Mouse (Mus musculus) heart, embryonic 10.5 days (tissue): ENCODE measurements at regions not wholly inside any gene's neighbourhood (a gene's known extent, or its start where the extent isn't known, plus 50 kb on each side); places are given as distances from the start of the nearest gene placed in this dataset.

Experiments
- DNase-seq: peaks from one replicate; pipeline ENCODE4 v3.0.0-alpha.2; 2017; ENCODE audit warnings: low spot score
- H3K27ac ChIP-seq: fragments of 300-500 bp; sonication (generic); 2 replicates; pipeline ENCODE4 v1.5.1; 2016; ENCODE audit warnings: mild to moderate bottlenecking
- H3K27me3 ChIP-seq: fragments of 300-500 bp; sonication (generic); 2 replicates; pipeline ENCODE4 v1.6.1; 2016; ENCODE audit warnings: mild to moderate bottlenecking; ENCODE audit not compliant: poor library complexity, insufficient read depth, severe bottlenecking
- H3K36me3 ChIP-seq: fragments of 300-500 bp; sonication (generic); 2 replicates; pipeline ENCODE4 v1.6.1; 2016; ENCODE audit warnings: mild to moderate bottlenecking, moderate library complexity
- H3K4me1 ChIP-seq: fragments of 300-500 bp; sonication (generic); 2 replicates; pipeline ENCODE4 v1.6.1; 2016; ENCODE audit warnings: mild to moderate bottlenecking
- H3K4me3 ChIP-seq: fragments of 300-500 bp; sonication (generic); 2 replicates; pipeline ENCODE4 v1.5.1; 2016; ENCODE audit warnings: mild to moderate bottlenecking, moderate library complexity
- H3K9me3 ChIP-seq: fragments of 300-500 bp; sonication (generic); 2 replicates; pipeline ENCODE4 v1.6.1; 2016; ENCODE audit warnings: mild to moderate bottlenecking, moderate library complexity
- WGBS: fragments of 180-500 bp; shearing (Covaris S2); methylation state at CpG from one replicate; pipeline ENCODE4 v1.1.7; 2016; 5-methylcytosine and 5-hydroxymethylcytosine counted together

DNA sequence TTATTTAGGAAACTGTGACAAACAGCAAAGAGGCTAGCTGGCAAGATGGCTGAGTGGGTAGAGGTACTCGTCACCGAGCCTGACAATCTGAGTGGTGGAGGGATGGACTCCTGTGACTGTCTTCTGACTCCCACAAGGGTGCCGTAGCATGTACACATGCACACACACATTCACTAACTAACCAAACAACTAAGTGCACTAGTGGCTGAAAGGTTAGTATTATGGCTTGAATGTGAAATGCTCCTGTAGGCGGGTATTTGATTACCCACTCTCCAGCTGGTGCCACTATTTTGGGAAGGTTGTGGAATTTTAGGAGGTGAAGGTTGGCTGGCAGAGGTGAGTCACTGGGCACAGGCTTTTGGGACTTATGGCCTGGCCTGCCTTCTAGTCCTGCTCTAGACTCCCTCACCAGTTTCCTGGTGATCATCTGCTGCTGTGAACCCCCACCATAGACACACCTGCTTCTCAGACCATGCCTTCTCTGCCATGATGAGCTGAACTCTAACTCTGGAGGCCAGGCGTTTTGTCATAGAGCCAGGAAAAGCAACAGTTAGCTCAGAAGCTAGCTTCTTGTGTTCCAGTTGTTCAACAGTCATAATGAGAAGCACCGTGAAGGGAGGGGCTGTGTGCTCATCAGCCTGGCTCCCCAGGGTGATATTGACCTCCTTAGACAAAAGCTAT is 131.5 kb upstream of the Eif4g2 start:
- Histone ChIP-seq H3K27me3 (peaks cover 4% of the 10 kb centered on the region; the same call in 1 of the 2 replicates), H3K36me3 (no peaks in the 10 kb centered on the region), H3K4me3 (no peak overlapping the region), H3K4me1 (0 out of 2 replicates have a peak, but pooled peaks cover 4% of the 10 kb centered on the region), H3K9me3 (no peaks in the 10 kb centered on the region), H3K27ac (no peak overlapping the region)
- WGBS, result 79% methylated on average over 6 of the region's 6 CpGs
- no peak for DNase-seq

DNA sequence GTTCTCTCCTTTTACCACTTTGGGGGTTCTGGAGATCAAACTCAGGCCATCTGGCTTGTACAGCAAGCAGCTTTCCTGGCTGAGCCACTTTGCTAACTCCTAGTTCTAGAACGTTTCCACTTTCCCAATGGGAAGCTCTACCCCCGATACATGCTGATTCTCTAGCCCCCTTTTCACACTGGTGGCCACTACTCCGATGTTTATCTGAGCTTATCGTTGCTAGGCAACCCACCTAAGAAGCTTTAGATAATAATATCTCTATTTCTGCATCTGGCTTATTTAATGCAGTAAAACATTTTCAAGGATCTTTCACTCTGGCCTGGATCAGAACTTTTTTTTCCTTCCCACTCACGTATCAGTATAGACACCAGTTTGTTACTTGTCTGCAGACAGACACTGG is 129.4 kb upstream of the Eif4g2 start:
- Histone ChIP-seq H3K27ac (no peak overlapping the region), H3K27me3 (peaks cover 4% of the 10 kb centered on the region; the same call in 1 of the 2 replicates), H3K4me1 (0 out of 2 replicates have a peak, but pooled peaks cover 4% of the 10 kb centered on the region), H3K9me3 (no peaks in the 10 kb centered on the region), H3K36me3 (no peaks in the 10 kb centered on the region), H3K4me3 (no peak overlapping the region)
- DNase-seq, result no peak
- WGBS, result 67% methylated on average over 5 of the region's 5 CpGs

DNA sequence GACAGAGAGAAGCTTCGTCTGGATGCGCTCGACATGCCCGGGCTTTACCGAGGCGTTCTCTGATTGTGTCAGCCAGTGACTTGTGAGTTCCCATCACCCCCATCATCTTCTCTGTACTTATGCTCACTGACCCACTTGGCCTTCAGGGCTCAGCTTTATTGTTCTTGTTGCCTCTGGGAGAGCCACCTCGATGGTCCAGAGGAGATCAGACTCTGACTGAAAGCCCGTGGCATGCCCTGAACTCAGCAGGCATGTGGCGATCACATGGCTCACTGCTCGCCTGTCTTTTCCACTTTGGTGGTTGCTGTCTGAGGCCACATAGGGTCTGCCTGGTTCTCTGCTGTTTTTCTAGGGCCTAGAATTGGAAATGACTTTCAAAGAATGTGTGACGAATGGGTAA is 128.8 kb upstream of the Eif4g2 start:
- H3K4me1 ChIP-seq, result no peaks in the 10 kb centered on the region
- H3K9me3 ChIP-seq, result no peaks in the 10 kb centered on the region
- H3K27ac ChIP-seq, result no peak overlapping the region
- H3K27me3 ChIP-seq, result peaks cover 4% of the 10 kb centered on the region; the same call in 1 of the 2 replicates
- H3K36me3 ChIP-seq, result no peaks in the 10 kb centered on the region
- WGBS, result 81% methylated on average over 11 of the region's 11 CpGs
- DNase-seq, result no peak
- H3K4me3 ChIP-seq, result no peak overlapping the region

DNA sequence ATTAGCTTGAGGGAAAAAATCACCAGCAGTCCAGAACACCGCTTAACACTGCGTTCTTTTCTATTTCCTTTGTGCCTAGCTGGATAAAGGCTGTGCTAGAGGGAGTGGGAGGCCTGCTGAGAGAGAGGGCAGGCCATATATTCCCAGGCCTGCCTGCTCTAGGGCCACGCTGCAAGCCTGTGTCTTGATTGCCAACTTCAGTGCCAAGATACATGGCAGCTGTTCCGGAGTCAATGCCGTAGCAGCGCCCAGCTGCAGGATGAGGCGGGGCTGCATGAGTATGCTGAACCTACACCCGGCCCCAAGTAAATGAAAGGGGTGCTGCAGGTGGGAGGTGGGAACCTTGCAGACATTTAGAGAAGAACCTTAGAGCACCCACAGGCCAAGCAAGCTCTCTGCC is 127.5 kb upstream of the Eif4g2 start:
- WGBS, result 89% methylated on average over 8 of the region's 8 CpGs
- Histone ChIP-seq H3K4me1 (no peaks in the 10 kb centered on the region), H3K36me3 (no peaks in the 10 kb centered on the region), H3K4me3 (no peak overlapping the region), H3K27me3 (peaks cover 4% of the 10 kb centered on the region; the same call in 1 of the 2 replicates), H3K27ac (no peak overlapping the region), H3K9me3 (no peaks in the 10 kb centered on the region)
- DNase-seq, result no peak

DNA sequence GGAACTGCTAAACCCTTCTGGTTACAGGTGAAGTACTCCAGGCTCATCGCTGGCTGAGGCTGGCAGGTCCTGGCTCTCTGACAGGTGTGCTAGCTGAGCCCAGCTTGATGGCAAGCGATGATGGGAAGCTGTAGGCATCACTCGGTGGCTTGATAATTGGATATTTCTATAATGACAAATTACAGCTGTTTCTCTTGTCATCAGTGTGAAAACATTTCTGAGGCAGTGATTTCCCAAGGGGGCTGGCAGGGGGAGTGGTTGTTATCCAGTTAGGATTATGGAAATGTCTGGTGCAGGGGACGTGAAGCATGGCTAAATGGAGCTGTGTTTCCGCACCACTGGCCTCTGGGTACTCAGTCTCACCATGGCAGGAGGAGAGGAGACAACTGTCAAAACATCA is 123.0 kb upstream of the Eif4g2 start:
- Histone ChIP-seq H3K36me3 (no peaks in the 10 kb centered on the region), H3K4me1 (no peaks in the 10 kb centered on the region), H3K27me3 (peaks cover 4% of the 10 kb centered on the region; the same call in 1 of the 2 replicates), H3K27ac (no peak overlapping the region), H3K4me3 (no peak overlapping the region), H3K9me3 (peaks cover 6% of the 10 kb centered on the region; the same call in 1 of the 2 replicates)
- WGBS, result 71% methylated on average over 5 of the region's 5 CpGs
- DNase-seq, result no peak

DNA sequence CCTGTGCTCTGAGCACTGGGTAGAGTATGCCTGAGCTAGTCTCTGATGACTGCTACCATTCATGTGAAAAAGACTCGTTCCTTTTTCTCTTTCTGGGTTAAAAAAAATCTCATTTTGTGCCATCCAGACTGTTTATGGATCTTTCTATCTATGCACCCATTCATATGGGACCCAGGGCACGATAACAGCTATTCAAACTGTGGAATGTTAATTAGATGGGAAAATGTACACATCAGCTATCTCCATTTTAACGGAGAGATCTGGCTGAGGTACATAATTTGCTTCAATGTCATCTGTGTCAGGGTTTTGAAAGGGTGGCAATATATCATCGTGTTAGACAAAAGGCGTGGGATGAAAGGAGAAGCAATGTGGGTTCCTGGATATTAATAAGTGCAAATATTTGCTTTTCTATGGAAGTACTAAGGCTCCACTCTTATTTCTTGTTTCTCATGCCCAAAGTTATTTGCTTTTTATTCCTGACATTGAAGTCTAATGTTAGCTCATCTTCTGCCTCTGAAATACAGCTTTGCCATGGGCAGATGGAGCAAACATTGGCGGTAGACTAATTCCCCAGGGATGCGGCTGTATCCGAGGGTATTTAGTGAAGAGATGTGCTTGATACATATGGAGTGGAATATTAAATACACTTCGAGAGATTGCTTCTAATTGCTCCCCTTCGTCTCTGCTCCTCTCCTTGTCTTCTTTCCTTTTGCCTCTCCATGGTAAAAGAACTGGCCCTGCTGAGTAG is 116.0 kb upstream of the Eif4g2 start:
- 78% methylated on average over 10 of the region's 10 CpGs for WGBS
- Histone ChIP-seq H3K27ac (no peak overlapping the region), H3K36me3 (no peaks in the 10 kb centered on the region)

DNA sequence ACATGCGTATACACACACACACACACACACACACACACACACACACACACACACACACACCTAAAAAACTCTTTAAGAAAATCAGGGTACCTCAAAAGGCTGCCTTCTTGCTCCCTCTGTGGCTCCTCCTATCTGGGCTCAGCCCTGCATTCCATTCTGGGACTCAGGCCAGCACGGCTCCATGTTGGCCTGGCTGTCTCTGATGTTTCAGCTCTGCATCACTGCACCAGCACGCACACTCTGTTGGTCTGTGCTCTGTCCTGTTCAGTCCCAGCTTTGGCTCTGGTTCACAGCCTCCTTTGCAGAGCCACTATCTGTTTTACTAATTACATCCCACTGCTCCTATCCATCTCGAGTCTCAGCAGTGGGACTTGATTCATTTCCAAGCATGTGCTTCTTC is 108.8 kb upstream of the Eif4g2 start:
- Histone ChIP-seq H3K36me3 (no peaks in the 10 kb centered on the region), H3K4me1 (peaks cover 5% of the 10 kb centered on the region; the same call in 1 of the 2 replicates), H3K27me3 (no peaks in the 10 kb centered on the region), H3K9me3 (no peaks in the 10 kb centered on the region), H3K4me3 (no peak overlapping the region), H3K27ac (no peak overlapping the region)
- no peak for DNase-seq
- WGBS, result 70% methylated on average over 4 of the region's 4 CpGs

More for the DNA sequence above, 116.0 kb upstream of the Eif4g2 start:
- Histone ChIP-seq H3K4me1 (no peaks in the 10 kb centered on the region), H3K4me3 (no peak overlapping the region), H3K27me3 (no peaks in the 10 kb centered on the region), H3K9me3 (0 out of 2 replicates have a peak, but pooled peaks cover 6% of the 10 kb centered on the region)
- no peak for DNase-seq

DNA sequence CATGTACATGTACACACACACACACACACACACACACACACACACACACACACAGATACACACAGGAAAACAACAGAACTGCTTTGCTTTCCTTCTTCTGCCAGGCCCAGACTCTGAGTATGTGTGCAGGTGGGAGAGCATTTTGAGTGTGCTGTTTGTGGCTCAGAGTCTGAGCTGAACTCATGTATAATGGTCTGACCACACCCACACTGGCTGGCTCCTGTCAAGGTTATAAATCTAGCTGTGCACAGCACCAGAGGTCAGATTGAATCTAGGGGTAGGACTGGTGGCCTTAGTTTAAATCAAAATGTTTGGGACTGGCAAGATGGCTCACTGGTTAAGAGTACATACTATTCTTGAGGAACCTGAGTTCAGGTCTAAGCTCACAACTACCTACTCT is 108.4 kb upstream of the Eif4g2 start:
- H3K4me1 ChIP-seq, result peaks cover 5% of the 10 kb centered on the region; the same call in 1 of the 2 replicates
- no peak for DNase-seq
- H3K36me3 ChIP-seq, result no peaks in the 10 kb centered on the region
- H3K9me3 ChIP-seq, result no peaks in the 10 kb centered on the region
- H3K27me3 ChIP-seq, result no peaks in the 10 kb centered on the region
- no peak overlapping the region for H3K4me3 ChIP-seq
- no peak overlapping the region for H3K27ac ChIP-seq

DNA sequence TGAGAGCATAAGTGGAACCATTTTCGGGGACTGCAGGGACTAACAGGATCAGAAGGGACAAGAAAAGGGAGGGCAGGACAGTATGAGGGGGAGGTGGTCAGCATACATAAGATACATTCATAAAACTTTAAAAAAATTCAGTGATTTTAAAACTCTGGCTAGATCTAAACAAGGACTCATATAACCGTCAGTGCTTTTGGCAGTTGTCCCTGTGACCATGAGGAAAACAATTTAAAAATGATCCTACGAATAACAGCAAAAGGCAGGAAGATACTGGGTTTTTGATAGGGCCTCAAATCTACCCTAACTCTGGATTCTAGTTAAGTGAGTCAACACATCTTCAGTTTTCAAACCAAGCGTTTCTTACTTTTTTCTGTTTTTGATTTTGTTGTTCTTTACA is 106.9 kb upstream of the Eif4g2 start:
- H3K9me3 ChIP-seq, result no peaks in the 10 kb centered on the region
- DNase-seq, result no peak
- H3K36me3 ChIP-seq, result no peaks in the 10 kb centered on the region
- no peaks in the 10 kb centered on the region for H3K27me3 ChIP-seq
- no peak overlapping the region for H3K27ac ChIP-seq
- WGBS, result 83% methylated on average over 4 of the region's 4 CpGs
- peaks cover 11% of the 10 kb centered on the region for H3K4me1 ChIP-seq
- H3K4me3 ChIP-seq, result no peak overlapping the region

DNA sequence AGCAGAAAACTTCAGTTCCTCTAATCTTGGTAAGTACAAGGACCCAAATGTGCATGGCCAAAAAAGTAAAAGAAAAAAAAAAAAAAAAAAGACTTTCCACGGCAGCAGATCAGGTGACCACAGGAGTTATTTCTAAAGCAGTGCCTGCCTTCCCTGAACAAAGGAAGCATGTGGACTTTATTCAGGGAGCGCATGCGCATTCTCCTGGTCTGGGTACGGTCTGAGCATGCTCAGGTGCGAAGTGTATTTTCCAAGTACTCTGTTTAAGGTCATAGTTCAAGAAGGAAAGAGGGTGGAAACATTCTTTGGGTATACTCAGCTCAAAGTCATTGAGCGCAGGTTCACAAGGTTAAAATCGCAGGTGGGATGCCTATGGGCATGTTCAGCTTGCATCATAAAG is 103.1 kb upstream of the Eif4g2 start:
- no peaks in the 10 kb centered on the region for H3K9me3 ChIP-seq
- no peak for DNase-seq
- no peaks in the 10 kb centered on the region for H3K27me3 ChIP-seq
- H3K27ac ChIP-seq, result no peak overlapping the region
- 77% methylated on average over 7 of the region's 7 CpGs for WGBS
- H3K4me1 ChIP-seq, result peaks cover 23% of the 10 kb centered on the region
- no peak overlapping the region for H3K4me3 ChIP-seq
- H3K36me3 ChIP-seq, result no peaks in the 10 kb centered on the region

DNA sequence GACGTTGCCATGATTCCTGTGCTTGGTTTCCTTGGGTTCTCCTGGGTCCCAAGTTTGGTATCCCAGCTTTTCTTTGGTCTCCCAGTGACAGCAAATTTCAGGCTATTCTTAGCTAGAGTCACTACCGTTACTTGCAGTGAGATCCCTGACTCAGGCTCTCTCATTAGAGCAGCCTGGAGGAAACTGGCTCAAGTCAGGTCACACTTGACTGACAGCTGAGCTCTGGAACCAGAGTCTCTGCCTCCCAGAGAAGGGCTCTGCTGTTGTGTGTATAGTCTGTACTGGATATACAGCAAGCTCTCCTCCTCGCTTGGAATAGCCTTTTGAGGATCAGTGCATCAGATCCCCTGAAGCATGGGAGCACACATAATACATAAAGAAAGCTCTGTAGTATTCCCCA is 100.7 kb upstream of the Eif4g2 start:
- 56% methylated on average over 3 of the region's 3 CpGs for WGBS

DNA sequence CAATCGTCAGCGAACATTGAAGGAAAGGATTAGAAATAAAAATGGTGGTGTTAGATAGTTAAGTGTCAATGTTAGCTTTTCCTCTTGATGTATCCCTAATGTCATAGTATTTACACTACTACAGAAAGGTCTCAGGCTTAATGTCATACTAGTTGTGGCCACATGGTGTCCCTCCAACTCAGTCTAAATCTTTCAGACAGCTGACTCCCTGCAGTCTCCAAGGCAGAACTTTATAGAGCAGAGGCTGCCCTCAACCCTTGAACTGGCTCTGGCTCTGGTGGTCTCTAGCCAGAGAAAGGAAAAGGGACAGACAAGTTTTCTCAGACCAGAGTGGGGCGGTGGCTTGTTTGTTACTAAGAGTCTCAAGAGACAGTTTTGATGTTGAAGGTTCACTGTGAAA is 99.5 kb upstream of the Eif4g2 start:
- Histone ChIP-seq H3K27me3 (no peaks in the 10 kb centered on the region), H3K36me3 (no peaks in the 10 kb centered on the region), H3K27ac (no peak overlapping the region), H3K9me3 (no peaks in the 10 kb centered on the region), H3K4me3 (no peak overlapping the region), H3K4me1 (peaks cover 35% of the 10 kb centered on the region)
- 44% methylated on average over 3 of the region's 3 CpGs for WGBS
- DNase-seq, result peak; percentile 88

More for the DNA sequence above, 100.7 kb upstream of the Eif4g2 start:
- Histone ChIP-seq H3K27ac (peak overlapping the region; percentile 53; the same call in 1 of the 2 replicates), H3K9me3 (no peaks in the 10 kb centered on the region), H3K4me1 (peaks cover 35% of the 10 kb centered on the region), H3K36me3 (no peaks in the 10 kb centered on the region), H3K4me3 (no peak overlapping the region), H3K27me3 (no peaks in the 10 kb centered on the region)
- DNase-seq, result peak; percentile 82
